Mouse (Mus musculus): ENCODE data around the gene Rps8. TPM values are rescaled to one million over a fixed set of nuclear protein-coding genes. Genes with fewer than 3 reads are reported as not detected.
A peak's percentile ranks its signal among the peaks of the same experiment; 100 is the strongest.

The Rps8 gene
- 988 and 1,137 TPM in 2 replicates for polyA plus RNA-seq (2015; fragmentation: Nextera tagmentation; extraction: Ambion mirVana)

DNA sequence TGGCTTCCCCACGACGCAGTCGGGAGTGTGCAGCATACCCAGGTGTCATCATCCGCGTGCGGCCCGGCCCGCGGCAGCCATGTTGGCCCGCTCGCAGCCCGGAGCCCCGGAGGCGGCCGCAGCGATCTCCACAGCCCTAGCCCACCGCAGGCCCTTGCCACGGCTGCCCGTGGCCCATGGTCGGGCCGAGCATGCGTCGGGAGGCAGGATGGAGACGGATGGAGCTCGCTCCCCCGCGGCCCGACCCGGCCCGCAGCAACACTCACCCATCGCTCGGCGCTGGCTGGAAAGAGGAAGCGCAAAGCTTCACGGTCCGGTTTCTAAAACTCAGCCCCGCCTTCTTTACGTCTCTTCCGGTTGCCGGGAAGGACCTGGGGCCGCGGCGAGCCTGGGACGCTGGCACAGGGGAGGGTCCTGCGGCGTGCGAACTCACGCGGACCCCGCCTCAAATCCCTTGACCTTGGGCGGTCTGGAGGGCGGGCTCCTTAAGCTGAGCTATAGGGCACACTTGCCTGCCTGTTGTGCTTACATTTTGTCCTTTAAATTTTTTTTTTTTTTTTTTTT lies at the start of gene Rps8:
TSS of gene Rps8 (minus strand) at position 452 of the 564 bp plus-strand sequence.
- H3K9me3 ChIP-seq (replicated peaks; ENCODE audit: low read length), result no peaks in the 10 kb centered on the region
- ATAC-seq (replicated peaks; ENCODE audit: low FRiP score, low read depth), result peak; percentile 89
- H3K27ac ChIP-seq, result peak within 1 kb of the TSS; percentile 95
- WGBS, result 0% methylated on average over 52 of the region's 52 CpGs
- H3K36me3 ChIP-seq (ENCODE audit: insufficient read depth, low read length), result peaks cover 33% of the 10 kb centered on the region
- no peak for TF ChIP-seq CTCF (IDR thresholded peaks at IDR 0.05; ENCODE audit: low read depth)
- H3K4me1 ChIP-seq (replicated peaks; ENCODE audit: insufficient read depth, low read length), result peaks cover 6% of the 10 kb centered on the region; the same call in 1 of the 2 replicates
- H3K9ac ChIP-seq (ENCODE audit: low read depth, low read length), result peak within 1 kb of the TSS; percentile 90
- H3K4me3 ChIP-seq (replicated peaks; ENCODE audit: low read depth, low read length), result peak within 1 kb of the TSS; percentile 93
- peak; percentile 96 for DNase-seq (ENCODE audit: low spot score)
- no peaks in the 10 kb centered on the region for H3K27me3 ChIP-seq (ENCODE audit: insufficient read depth, low read length)
- H3K4me2 ChIP-seq (ENCODE audit: low read length), result peak within 1 kb of the TSS; percentile 86

DNA sequence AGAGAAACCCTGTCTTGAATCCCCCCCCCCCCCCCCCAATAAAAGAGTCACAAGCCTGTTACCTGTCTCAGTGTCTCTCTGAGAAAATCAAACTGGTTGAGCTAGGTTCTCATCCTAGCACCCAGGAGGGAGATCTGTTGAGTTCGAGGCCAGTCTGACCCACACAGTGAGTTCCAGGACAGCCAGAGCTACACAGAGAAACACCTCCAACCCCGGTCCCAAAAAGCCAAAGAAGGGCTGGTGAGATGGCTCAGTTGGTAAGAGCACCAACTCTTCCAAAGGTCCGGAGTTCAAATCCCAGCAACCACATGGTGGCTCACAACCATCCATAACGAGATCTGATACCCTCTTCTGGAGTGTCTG lies 46.9 kb upstream of the Rps8 start:
- DNase-seq (ENCODE audit: low spot score) (no peak), ATAC-seq (replicated peaks; ENCODE audit: low FRiP score, low read depth) (peak; percentile 8; the same call in 1 of the 2 replicates)
- 71% methylated on average over 4 of the region's 4 CpGs for WGBS
- Histone ChIP-seq H3K27me3 (ENCODE audit: insufficient read depth, low read length) (no peaks in the 10 kb centered on the region), H3K9ac (ENCODE audit: low read depth, low read length) (no peak overlapping the region), H3K27ac (peak overlapping the region; percentile 81), H3K4me1 (replicated peaks; ENCODE audit: insufficient read depth, low read length) (no peaks in the 10 kb centered on the region), H3K36me3 (ENCODE audit: insufficient read depth, low read length) (no peaks in the 10 kb centered on the region), H3K4me3 (replicated peaks; ENCODE audit: low read depth, low read length) (no peak overlapping the region), H3K9me3 (replicated peaks; ENCODE audit: low read length) (no peaks in the 10 kb centered on the region), H3K4me2 (ENCODE audit: low read length) (peak overlapping the region; percentile 57; the same call in 1 of the 2 replicates)
- TF ChIP-seq CTCF (IDR thresholded peaks at IDR 0.05; ENCODE audit: low read depth), result no peak

DNA sequence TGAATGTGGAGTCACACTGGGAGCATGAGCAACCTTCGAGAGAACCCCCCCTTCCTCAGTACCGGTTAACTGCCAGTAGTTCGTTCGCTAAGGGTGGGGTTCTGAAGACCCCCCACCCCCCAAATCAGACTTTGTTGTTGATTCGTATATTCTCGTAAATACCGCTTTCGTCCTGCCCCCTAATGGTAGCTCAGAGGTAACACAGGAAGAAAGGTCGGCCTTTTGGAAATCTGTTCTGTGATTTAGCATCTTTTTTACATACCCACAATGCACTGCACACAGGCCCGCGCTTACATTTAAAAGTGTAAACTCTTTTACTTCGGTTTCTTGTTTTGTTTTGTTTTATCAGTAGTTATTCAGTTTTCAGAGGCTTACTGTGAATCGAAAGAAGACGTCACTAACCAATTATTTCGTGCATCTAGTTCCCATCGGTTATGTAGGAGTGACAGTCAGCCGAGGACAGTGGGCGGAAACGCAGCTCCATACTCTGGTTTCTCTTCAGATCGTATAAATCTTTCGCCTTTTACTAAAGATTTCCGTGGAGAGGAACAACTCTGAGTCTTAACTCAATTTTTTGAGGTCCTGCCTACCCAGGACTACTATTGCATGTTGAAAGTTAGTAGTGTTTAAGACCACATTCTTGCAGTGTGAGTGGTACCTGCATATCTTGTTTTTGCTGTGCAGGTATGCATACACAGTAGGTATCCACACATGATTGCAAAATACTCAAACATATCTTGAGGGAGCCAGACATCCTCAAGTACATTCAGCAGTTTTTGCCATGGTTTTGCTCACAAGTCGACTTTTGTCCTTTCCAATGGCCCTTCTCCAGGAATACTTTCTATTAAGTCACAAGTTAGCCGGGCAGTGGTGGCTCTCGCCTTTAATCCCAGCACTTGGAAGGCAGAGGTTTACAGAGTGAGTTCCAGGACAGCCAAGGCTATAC lies 46.3 kb upstream of the Rps8 start:
- H3K9ac ChIP-seq (ENCODE audit: low read depth, low read length), result peak overlapping the region; percentile 56
- H3K9me3 ChIP-seq (replicated peaks; ENCODE audit: low read length), result no peaks in the 10 kb centered on the region
- H3K4me1 ChIP-seq (replicated peaks; ENCODE audit: insufficient read depth, low read length), result no peaks in the 10 kb centered on the region
- no peaks in the 10 kb centered on the region for H3K36me3 ChIP-seq (ENCODE audit: insufficient read depth, low read length)
- H3K4me3 ChIP-seq (replicated peaks; ENCODE audit: low read depth, low read length), result peak overlapping the region; percentile 15
- under 1% methylated on average over 25 of the region's 25 CpGs for WGBS
- H3K27me3 ChIP-seq (ENCODE audit: insufficient read depth, low read length), result no peaks in the 10 kb centered on the region
- peak; percentile 80 for TF ChIP-seq CTCF (IDR thresholded peaks at IDR 0.05; ENCODE audit: low read depth)
- H3K27ac ChIP-seq, result peak overlapping the region; percentile 81
- peak overlapping the region; percentile 57 for H3K4me2 ChIP-seq (ENCODE audit: low read length)
- ATAC-seq (replicated peaks; ENCODE audit: low FRiP score, low read depth) (peak; percentile 89), DNase-seq (ENCODE audit: low spot score) (peak; percentile 95)

DNA sequence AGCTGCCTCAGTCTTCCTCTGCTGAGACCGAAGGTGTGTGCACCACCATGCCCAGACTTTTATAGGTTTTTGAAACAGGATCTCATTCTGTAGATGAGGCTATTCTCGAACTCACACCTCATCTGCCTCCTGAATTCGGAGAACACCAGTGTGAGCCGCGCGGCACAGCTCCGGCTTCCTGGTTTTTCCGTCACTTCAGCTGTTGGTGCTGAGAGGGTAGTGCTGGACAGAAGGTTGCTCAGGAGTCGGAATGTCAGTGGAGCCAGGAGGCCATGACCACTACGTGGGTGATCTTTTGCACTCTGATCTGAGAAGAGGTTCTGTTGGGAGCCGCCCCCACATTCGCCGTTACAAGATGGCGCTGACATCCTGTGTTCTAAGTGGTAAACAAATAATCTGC lies 35.8 kb upstream of the Rps8 start:
- no peak overlapping the region for H3K27ac ChIP-seq
- H3K9ac ChIP-seq (ENCODE audit: low read depth, low read length), result no peak overlapping the region
- H3K27me3 ChIP-seq (ENCODE audit: insufficient read depth, low read length), result no peaks in the 10 kb centered on the region
- no peaks in the 10 kb centered on the region for H3K4me1 ChIP-seq (replicated peaks; ENCODE audit: insufficient read depth, low read length)
- no peak overlapping the region for H3K4me3 ChIP-seq (replicated peaks; ENCODE audit: low read depth, low read length)
- DNase-seq (ENCODE audit: low spot score) (no peak), ATAC-seq (replicated peaks; ENCODE audit: low FRiP score, low read depth) (no peak)
- no peak for TF ChIP-seq CTCF (IDR thresholded peaks at IDR 0.05; ENCODE audit: low read depth)
- no peak overlapping the region for H3K4me2 ChIP-seq (ENCODE audit: low read length)
- no peaks in the 10 kb centered on the region for H3K9me3 ChIP-seq (replicated peaks; ENCODE audit: low read length)
- WGBS, result 93% methylated on average over 14 of the region's 14 CpGs
- no peaks in the 10 kb centered on the region for H3K36me3 ChIP-seq (ENCODE audit: insufficient read depth, low read length)

DNA sequence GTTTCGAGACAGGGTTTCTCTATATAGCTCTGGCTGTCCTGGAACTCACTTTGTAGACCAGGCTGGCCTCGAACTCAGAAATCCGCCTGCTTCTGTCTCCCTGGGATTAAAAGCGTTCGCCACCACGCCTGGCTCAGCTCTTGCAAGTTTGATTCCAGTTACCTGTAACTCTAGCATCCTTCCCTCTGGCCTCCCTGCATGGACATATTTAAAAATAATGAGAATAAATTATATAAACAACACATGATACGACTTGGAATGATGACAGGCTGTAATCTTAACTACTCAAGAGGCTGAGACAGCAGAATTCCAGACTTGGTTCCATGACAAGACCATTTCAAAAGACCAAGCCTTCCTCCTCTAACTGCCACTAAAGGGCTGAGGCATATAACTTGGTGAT lies 34.6 kb upstream of the Rps8 start:
- Histone ChIP-seq H3K4me3 (replicated peaks; ENCODE audit: low read depth, low read length) (no peak overlapping the region), H3K9ac (ENCODE audit: low read depth, low read length) (0 out of 2 replicates have a peak overlapping the region, but pooled peaks have one; percentile 1), H3K4me2 (ENCODE audit: low read length) (no peak overlapping the region), H3K9me3 (replicated peaks; ENCODE audit: low read length) (no peaks in the 10 kb centered on the region), H3K27ac (peak overlapping the region; percentile 79; the same call in 1 of the 2 replicates), H3K27me3 (ENCODE audit: insufficient read depth, low read length) (no peaks in the 10 kb centered on the region), H3K4me1 (replicated peaks; ENCODE audit: insufficient read depth, low read length) (no peaks in the 10 kb centered on the region), H3K36me3 (ENCODE audit: insufficient read depth, low read length) (no peaks in the 10 kb centered on the region)
- 58% methylated on average over 7 of the region's 7 CpGs for WGBS
- DNase-seq (ENCODE audit: low spot score), result no peak
- no peak for ATAC-seq (replicated peaks; ENCODE audit: low FRiP score, low read depth)
- TF ChIP-seq CTCF (IDR thresholded peaks at IDR 0.05; ENCODE audit: low read depth), result no peak

DNA sequence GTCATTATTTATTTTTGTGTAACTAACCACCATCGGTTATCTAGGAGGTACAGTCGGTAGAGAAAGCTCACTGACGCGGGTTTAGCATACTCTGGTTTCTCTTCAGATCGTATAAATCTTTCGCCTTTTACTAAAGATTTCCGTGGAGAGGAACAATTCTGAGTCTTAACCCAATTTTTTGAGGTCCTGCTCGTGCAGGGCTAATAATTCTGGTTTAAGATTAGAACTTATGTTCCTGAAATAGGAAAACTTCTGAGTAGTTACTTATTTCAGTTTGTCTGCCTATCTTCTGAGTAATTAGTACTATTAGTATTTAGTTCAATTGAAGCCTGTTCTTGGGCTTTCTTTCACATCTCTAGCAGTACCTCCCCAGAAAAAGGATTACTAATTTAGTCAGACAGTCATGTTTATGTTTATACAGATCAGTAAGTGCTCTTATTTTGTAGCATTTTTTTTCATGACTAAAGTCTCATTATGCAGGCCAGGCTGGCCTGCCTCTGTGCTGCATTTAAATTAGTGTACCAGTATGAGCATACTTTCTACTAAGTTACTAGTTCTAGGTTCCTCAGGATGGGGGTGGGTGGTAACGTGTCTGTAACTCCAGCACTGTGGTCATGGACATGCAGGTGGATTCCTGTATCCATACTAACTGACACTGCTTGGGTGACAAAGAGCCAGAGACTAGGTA lies 34.0 kb upstream of the Rps8 start:
- peak; percentile 92 for ATAC-seq (replicated peaks; ENCODE audit: low FRiP score, low read depth)
- Histone ChIP-seq H3K4me3 (replicated peaks; ENCODE audit: low read depth, low read length) (peak overlapping the region; percentile 30; the same call in 1 of the 2 replicates), H3K4me2 (ENCODE audit: low read length) (peak overlapping the region; percentile 50), H3K9ac (ENCODE audit: low read depth, low read length) (peak overlapping the region; percentile 35), H3K27me3 (ENCODE audit: insufficient read depth, low read length) (no peaks in the 10 kb centered on the region), H3K36me3 (ENCODE audit: insufficient read depth, low read length) (no peaks in the 10 kb centered on the region), H3K9me3 (replicated peaks; ENCODE audit: low read length) (no peaks in the 10 kb centered on the region), H3K27ac (peak overlapping the region; percentile 79), H3K4me1 (replicated peaks; ENCODE audit: insufficient read depth, low read length) (no peaks in the 10 kb centered on the region)
- under 1% methylated on average over 9 of the region's 9 CpGs for WGBS
- TF ChIP-seq CTCF (IDR thresholded peaks at IDR 0.05; ENCODE audit: low read depth), result no peak
- DNase-seq (ENCODE audit: low spot score), result peak; percentile 94

Data from kidney, postnatal 0 days (tissue).